Mouse (Mus musculus): Measurements from ENCODE around the gene F5. TPM values are rescaled to one million over a fixed set of nuclear protein-coding genes. Genes with fewer than 3 reads are reported as not detected.

F5 gene
- 0.29 and 0.41 TPM in 2 replicates for polyA plus RNA-seq (2015; fragmentation: Nextera tagmentation; extraction: Ambion mirVana)

GRCm38 (mm10) chr1:164151387-164152088 is at the start of gene F5:
Gene F5 (plus strand): TSS chr1:164151838.
- no peaks in the 10 kb centered on the region for H3K36me3 ChIP-seq (ENCODE audit: control insufficient read depth, insufficient read depth, low read length)
- H3K4me2 ChIP-seq (ENCODE audit: low read depth, low read length): peak within 1 kb of the TSS; percentile 24; the same call in 1 of the 2 replicates
- no peaks in the 10 kb centered on the region; the same call in 1 of the 2 replicates for H3K4me1 ChIP-seq (replicated peaks; ENCODE audit: control insufficient read depth, insufficient read depth, low read length)
- ATAC-seq (ENCODE audit: low read depth): 0 out of 2 replicates have a peak, but pooled peaks have one; percentile 34
- 9% methylated on average over 16 of the region's 16 CpGs for whole genome bisulfite sequencing
- no peak within 1 kb of the TSS for H3K4me3 ChIP-seq (ENCODE audit: low read length)
- H3K27me3 ChIP-seq (ENCODE audit: control insufficient read depth, insufficient read depth, low read depth, low read length): no peaks in the 10 kb centered on the region
- H3K9me3 ChIP-seq (ENCODE audit: control insufficient read depth, low read length): no peaks in the 10 kb centered on the region
- H3K27ac ChIP-seq (ENCODE audit: low read length): no peak within 1 kb of the TSS
- no peak within 1 kb of the TSS for H3K9ac ChIP-seq (ENCODE audit: low read length)

- no peak overlapping the region for H3K4me3 ChIP-seq (ENCODE audit: low read length)
- 62% methylated on average over 2 of the region's 2 CpGs for WGBS
- no peaks in the 10 kb centered on the region for H3K27me3 ChIP-seq (ENCODE audit: control insufficient read depth, insufficient read depth, low read depth, low read length)
- no peak overlapping the region for H3K9ac ChIP-seq (ENCODE audit: low read length)
- H3K4me2 ChIP-seq (ENCODE audit: low read depth, low read length): no peak overlapping the region
- ATAC-seq (ENCODE audit: low read depth): 0 out of 2 replicates have a peak, but pooled peaks have one; percentile 43
- no peaks in the 10 kb centered on the region for H3K36me3 ChIP-seq (ENCODE audit: control insufficient read depth, insufficient read depth, low read length)
- H3K27ac ChIP-seq (ENCODE audit: low read length): peak overlapping the region; percentile 49; the same call in 1 of the 2 replicates
- no peaks in the 10 kb centered on the region for H3K4me1 ChIP-seq (replicated peaks; ENCODE audit: control insufficient read depth, insufficient read depth, low read length)
- no peaks in the 10 kb centered on the region for H3K9me3 ChIP-seq (ENCODE audit: control insufficient read depth, low read length)
Observed at GRCm38 (mm10) chr1:164109763-164110162, 41.9 kb upstream of the F5 start.

- no peak overlapping the region for H3K4me3 ChIP-seq (ENCODE audit: low read length)
- no peaks in the 10 kb centered on the region for H3K9me3 ChIP-seq (ENCODE audit: control insufficient read depth, low read length)
- H3K4me1 ChIP-seq (replicated peaks; ENCODE audit: control insufficient read depth, insufficient read depth, low read length): no peaks in the 10 kb centered on the region
- H3K27me3 ChIP-seq (ENCODE audit: control insufficient read depth, insufficient read depth, low read depth, low read length): no peaks in the 10 kb centered on the region
- no peak for ATAC-seq (ENCODE audit: low read depth)
- no peak overlapping the region for H3K4me2 ChIP-seq (ENCODE audit: low read depth, low read length)
- no peak overlapping the region for H3K27ac ChIP-seq (ENCODE audit: low read length)
- H3K9ac ChIP-seq (ENCODE audit: low read length): no peak overlapping the region
- H3K36me3 ChIP-seq (ENCODE audit: control insufficient read depth, insufficient read depth, low read length): no peaks in the 10 kb centered on the region
- 89% methylated on average over 9 of the region's 9 CpGs for WGBS
Observed at GRCm38 (mm10) chr1:164110591-164111329, 40.9 kb upstream of the F5 start.

- Histone ChIP-seq H3K9me3 (ENCODE audit: control insufficient read depth, low read length) (no peaks in the 10 kb centered on the region), H3K27me3 (ENCODE audit: control insufficient read depth, insufficient read depth, low read depth, low read length) (no peaks in the 10 kb centered on the region), H3K4me2 (ENCODE audit: low read depth, low read length) (no peak overlapping the region), H3K4me1 (replicated peaks; ENCODE audit: control insufficient read depth, insufficient read depth, low read length) (no peaks in the 10 kb centered on the region), H3K36me3 (ENCODE audit: control insufficient read depth, insufficient read depth, low read length) (no peaks in the 10 kb centered on the region), H3K4me3 (ENCODE audit: low read length) (no peak overlapping the region), H3K27ac (ENCODE audit: low read length) (no peak overlapping the region), H3K9ac (ENCODE audit: low read length) (no peak overlapping the region)
- WGBS: 62% methylated on average over 5 of the region's 5 CpGs
- no peak for ATAC-seq (ENCODE audit: low read depth)
Observed at GRCm38 (mm10) chr1:164114280-164114679, 37.4 kb upstream of the F5 start.

- no peaks in the 10 kb centered on the region for H3K9me3 ChIP-seq (ENCODE audit: control insufficient read depth, low read length)
- no peak within 1 kb of the TSS for H3K4me2 ChIP-seq (ENCODE audit: low read depth, low read length)
- 39% methylated on average over 8 of the region's 8 CpGs for WGBS
- H3K4me1 ChIP-seq (replicated peaks; ENCODE audit: control insufficient read depth, insufficient read depth, low read length): no peaks in the 10 kb centered on the region
- no peak for ATAC-seq (ENCODE audit: low read depth)
- no peak within 1 kb of the TSS for H3K27ac ChIP-seq (ENCODE audit: low read length)
- no peaks in the 10 kb centered on the region for H3K36me3 ChIP-seq (ENCODE audit: control insufficient read depth, insufficient read depth, low read length)
- H3K9ac ChIP-seq (ENCODE audit: low read length): no peak within 1 kb of the TSS
- H3K4me3 ChIP-seq (ENCODE audit: low read length): no peak within 1 kb of the TSS
- H3K27me3 ChIP-seq (ENCODE audit: control insufficient read depth, insufficient read depth, low read depth, low read length): no peaks in the 10 kb centered on the region
Observed at GRCm38 (mm10) chr1:164114947-164115493, 36.6 kb upstream of the F5 start, which contains the start of gene Selp. Gene Selp (plus strand): TSS chr1:164115264.

GRCm38 (mm10) chr1:164115647-164116046 is 36.0 kb upstream of the F5 start:
- H3K4me3 ChIP-seq (ENCODE audit: low read length): no peak overlapping the region
- no peak overlapping the region for H3K9ac ChIP-seq (ENCODE audit: low read length)
- H3K27me3 ChIP-seq (ENCODE audit: control insufficient read depth, insufficient read depth, low read depth, low read length): no peaks in the 10 kb centered on the region
- no peak overlapping the region for H3K4me2 ChIP-seq (ENCODE audit: low read depth, low read length)
- 73% methylated on average over 6 of the region's 6 CpGs for WGBS
- ATAC-seq (ENCODE audit: low read depth): no peak
- no peaks in the 10 kb centered on the region for H3K36me3 ChIP-seq (ENCODE audit: control insufficient read depth, insufficient read depth, low read length)
- H3K4me1 ChIP-seq (replicated peaks; ENCODE audit: control insufficient read depth, insufficient read depth, low read length): no peaks in the 10 kb centered on the region
- no peak overlapping the region for H3K27ac ChIP-seq (ENCODE audit: low read length)
- H3K9me3 ChIP-seq (ENCODE audit: control insufficient read depth, low read length): no peaks in the 10 kb centered on the region

GRCm38 (mm10) chr1:164117869-164118268 is 33.8 kb upstream of the F5 start:
- no peaks in the 10 kb centered on the region for H3K27me3 ChIP-seq (ENCODE audit: control insufficient read depth, insufficient read depth, low read depth, low read length)
- H3K9me3 ChIP-seq (ENCODE audit: control insufficient read depth, low read length): no peaks in the 10 kb centered on the region
- H3K9ac ChIP-seq (ENCODE audit: low read length): no peak overlapping the region
- H3K4me2 ChIP-seq (ENCODE audit: low read depth, low read length): no peak overlapping the region
- 78% methylated on average over 6 of the region's 6 CpGs for WGBS
- no peak for ATAC-seq (ENCODE audit: low read depth)
- no peaks in the 10 kb centered on the region for H3K4me1 ChIP-seq (replicated peaks; ENCODE audit: control insufficient read depth, insufficient read depth, low read length)
- H3K4me3 ChIP-seq (ENCODE audit: low read length): no peak overlapping the region
- H3K27ac ChIP-seq (ENCODE audit: low read length): no peak overlapping the region
- no peaks in the 10 kb centered on the region for H3K36me3 ChIP-seq (ENCODE audit: control insufficient read depth, insufficient read depth, low read length)

- H3K36me3 ChIP-seq (ENCODE audit: control insufficient read depth, insufficient read depth, low read length): no peaks in the 10 kb centered on the region
- no peak overlapping the region for H3K9ac ChIP-seq (ENCODE audit: low read length)
- WGBS: 56% methylated on average over 3 of the region's 3 CpGs
Observed at GRCm38 (mm10) chr1:164119892-164120776, 31.5 kb upstream of the F5 start.

More at GRCm38 (mm10) chr1:164119892-164120776, 31.5 kb upstream of the F5 start:
- no peak for ATAC-seq (ENCODE audit: low read depth)
- H3K27me3 ChIP-seq (ENCODE audit: control insufficient read depth, insufficient read depth, low read depth, low read length): no peaks in the 10 kb centered on the region
- no peak overlapping the region for H3K27ac ChIP-seq (ENCODE audit: low read length)
- H3K9me3 ChIP-seq (ENCODE audit: control insufficient read depth, low read length): no peaks in the 10 kb centered on the region
- H3K4me2 ChIP-seq (ENCODE audit: low read depth, low read length): no peak overlapping the region
- H3K4me3 ChIP-seq (ENCODE audit: low read length): no peak overlapping the region
- no peaks in the 10 kb centered on the region for H3K4me1 ChIP-seq (replicated peaks; ENCODE audit: control insufficient read depth, insufficient read depth, low read length)
